Mouse (Mus musculus) embryonic facial prominence, embryonic 11.5 days (tissue): ENCODE measurements around the gene Tfrc. TPM values are rescaled to one million over a fixed set of nuclear protein-coding genes. Genes with fewer than 3 reads are reported as not detected.

Experiments
- ATAC-seq: fragments of 200-750 bp; cut with Nextera tagmentation; replicated peaks from 2 replicates; pipeline ENCODE4 v1.8.0; 2017; ENCODE audit warnings: low read depth; ENCODE audit not compliant: insufficient number of reproducible peaks, low FRiP score, low TSS enrichment
- DNase-seq: peaks from one replicate; pipeline ENCODE4 v3.0.0-alpha.2; 2015; ENCODE audit warnings: low spot score
- H3K27ac ChIP-seq: fragments of 300-500 bp; sonication (generic); replicated peaks from 2 replicates; pipeline ENCODE4 v1.5.1; 2014; ENCODE audit warnings: mild to moderate bottlenecking, low read depth, low read length, control low read depth
- H3K27me3 ChIP-seq: fragments of 300-500 bp; sonication (generic); 2 replicates; pipeline ENCODE4 v1.6.1; 2014; ENCODE audit warnings: mild to moderate bottlenecking, low read length, moderate library complexity, mixed read lengths; ENCODE audit not compliant: control insufficient read depth, insufficient read depth
- H3K36me3 ChIP-seq: fragments of 300-500 bp; sonication (generic); replicated peaks from 2 replicates; pipeline ENCODE4 v1.6.1; 2014; ENCODE audit warnings: low read depth, mild to moderate bottlenecking, low read length, moderate library complexity, mixed read lengths; ENCODE audit not compliant: control insufficient read depth, insufficient read depth
- H3K4me1 ChIP-seq: fragments of 300-500 bp; sonication (generic); 2 replicates; pipeline ENCODE4 v1.6.1; 2014; ENCODE audit warnings: low read length, mixed read lengths; ENCODE audit not compliant: control insufficient read depth, insufficient read depth
- H3K4me2 ChIP-seq: fragments of 300-500 bp; sonication (generic); 2 replicates; pipeline ENCODE4 v1.6.1; 2014; ENCODE audit warnings: low read depth, mild to moderate bottlenecking, control low read depth, low read length, moderate library complexity
- H3K4me3 ChIP-seq: fragments of 300-500 bp; sonication (generic); 2 replicates; pipeline ENCODE4 v1.5.1; 2014; ENCODE audit warnings: low read depth, low read length, control low read depth
- H3K9ac ChIP-seq: fragments of 300-500 bp; sonication (generic); replicated peaks from 2 replicates; pipeline ENCODE4 v1.6.1; 2014; ENCODE audit warnings: mild to moderate bottlenecking, control low read depth, low read length
- H3K9me3 ChIP-seq: fragments of 300-500 bp; sonication (generic); replicated peaks from 2 replicates; pipeline ENCODE4 v1.6.1; 2016; ENCODE audit warnings: mild to moderate bottlenecking, low read length, inconsistent platforms, mixed read lengths; ENCODE audit not compliant: control insufficient read depth
- WGBS: fragments of 180-500 bp; shearing (Covaris S2); extraction: QIAGEN DNeasy Blood & Tissue Kit; methylation state at CpG from one replicate; pipeline ENCODE4 v1.1.7; 2014; 5-methylcytosine and 5-hydroxymethylcytosine counted together
- polyA plus RNA-seq: library from polyadenylated mRNA; unstranded; fragments of >200 nt; fragmentation: Nextera tagmentation; extraction: Ambion mirVana; gene quantifications from 2 replicates; pipeline ENCODE4 v1.2.1, GENCODE M21; 2014

Gene Tfrc
- polyA plus RNA-seq, 1 experiment from 2014 or later = 63.2 TPM

- Histone ChIP-seq H3K4me1 (peaks cover 15% of the 10 kb centered on the region), H3K9ac (peak overlapping the region; percentile 34), H3K27me3 (no peaks in the 10 kb centered on the region), H3K4me2 (no peak overlapping the region), H3K4me3 (no peak overlapping the region), H3K36me3 (no peaks in the 10 kb centered on the region; the same call in 1 of the 2 replicates), H3K27ac (no peak overlapping the region), H3K9me3 (no peaks in the 10 kb centered on the region)
- no peak for ATAC-seq
- DNase-seq = no peak
- 26% methylated on average over 10 of the region's 10 CpGs for WGBS
These were observed 52.0 kb downstream of the Tfrc start for GRCm38 (mm10) chr16:32660557-32661321.

- Histone ChIP-seq H3K9ac (peak overlapping the region; percentile 34), H3K36me3 (no peaks in the 10 kb centered on the region; the same call in 1 of the 2 replicates), H3K4me2 (no peak overlapping the region), H3K9me3 (no peaks in the 10 kb centered on the region), H3K27ac (0 out of 2 replicates have a peak overlapping the region, but pooled peaks have one; percentile 41), H3K4me3 (no peak overlapping the region), H3K4me1 (peaks cover 15% of the 10 kb centered on the region), H3K27me3 (no peaks in the 10 kb centered on the region)
- 53% methylated on average over 9 of the region's 10 CpGs for WGBS
- DNase-seq = no peak
- ATAC-seq = 0 out of 2 replicates have a peak, but pooled peaks have one; percentile 26
These were observed 52.8 kb downstream of the Tfrc start for GRCm38 (mm10) chr16:32661493-32661921.

- no peak overlapping the region for H3K4me3 ChIP-seq
- peaks cover 15% of the 10 kb centered on the region for H3K4me1 ChIP-seq
- H3K9ac ChIP-seq = no peak overlapping the region; the same call in 1 of the 2 replicates
- H3K9me3 ChIP-seq = no peaks in the 10 kb centered on the region
- no peak overlapping the region for H3K4me2 ChIP-seq
- 89% methylated on average over 7 of the region's 7 CpGs for WGBS
- H3K36me3 ChIP-seq = no peaks in the 10 kb centered on the region; the same call in 1 of the 2 replicates
- DNase-seq = no peak
- no peak for ATAC-seq
- H3K27me3 ChIP-seq = no peaks in the 10 kb centered on the region
- H3K27ac ChIP-seq = no peak overlapping the region
These were observed 53.7 kb downstream of the Tfrc start for GRCm38 (mm10) chr16:32662372-32662771.

- H3K27ac ChIP-seq = no peak overlapping the region
- H3K36me3 ChIP-seq = no peaks in the 10 kb centered on the region; the same call in 1 of the 2 replicates
- WGBS = 75% methylated on average over 9 of the region's 9 CpGs
These were observed 54.6 kb downstream of the Tfrc start for GRCm38 (mm10) chr16:32663231-32663858.

GRCm38 (mm10) chr16:32664211-32664610, 55.5 kb downstream of the Tfrc start:
- WGBS = 78% methylated on average over 2 of the region's 2 CpGs
- Histone ChIP-seq H3K27me3 (no peaks in the 10 kb centered on the region), H3K4me2 (no peak overlapping the region), H3K36me3 (no peaks in the 10 kb centered on the region; the same call in 1 of the 2 replicates), H3K4me1 (peaks cover 15% of the 10 kb centered on the region), H3K4me3 (no peak overlapping the region), H3K27ac (no peak overlapping the region), H3K9me3 (no peaks in the 10 kb centered on the region), H3K9ac (no peak overlapping the region)
- ATAC-seq (no peak), DNase-seq (no peak)

More at GRCm38 (mm10) chr16:32663231-32663858, 54.6 kb downstream of the Tfrc start:
- Histone ChIP-seq H3K4me2 (no peak overlapping the region), H3K27me3 (no peaks in the 10 kb centered on the region), H3K9me3 (no peaks in the 10 kb centered on the region), H3K4me3 (no peak overlapping the region), H3K4me1 (peaks cover 15% of the 10 kb centered on the region), H3K9ac (no peak overlapping the region)
- DNase-seq (no peak), ATAC-seq (no peak)

- no peak overlapping the region for H3K27ac ChIP-seq
These were observed 57.3 kb downstream of the Tfrc start for GRCm38 (mm10) chr16:32665851-32666665.

GRCm38 (mm10) chr16:32666671-32667551, 58.2 kb downstream of the Tfrc start:
- 75% methylated on average over 9 of the region's 9 CpGs for WGBS
- no peak overlapping the region for H3K4me2 ChIP-seq
- H3K9ac ChIP-seq = no peak overlapping the region
- no peak overlapping the region for H3K4me3 ChIP-seq
- H3K27me3 ChIP-seq = no peaks in the 10 kb centered on the region
- no peak overlapping the region for H3K27ac ChIP-seq
- peaks cover 3% of the 10 kb centered on the region; the same call in 1 of the 2 replicates for H3K4me1 ChIP-seq
- no peak for ATAC-seq
- H3K9me3 ChIP-seq = no peaks in the 10 kb centered on the region
- no peak for DNase-seq
- no peaks in the 10 kb centered on the region; the same call in 1 of the 2 replicates for H3K36me3 ChIP-seq

More at GRCm38 (mm10) chr16:32665851-32666665, 57.3 kb downstream of the Tfrc start:
- H3K9me3 ChIP-seq = no peaks in the 10 kb centered on the region
- H3K27me3 ChIP-seq = no peaks in the 10 kb centered on the region
- H3K4me3 ChIP-seq = no peak overlapping the region
- H3K9ac ChIP-seq = no peak overlapping the region
- H3K4me1 ChIP-seq = peaks cover 9% of the 10 kb centered on the region
- WGBS = 70% methylated on average over 11 of the region's 11 CpGs
- H3K4me2 ChIP-seq = no peak overlapping the region
- DNase-seq (peak; percentile 14), ATAC-seq (no peak)
- no peaks in the 10 kb centered on the region; the same call in 1 of the 2 replicates for H3K36me3 ChIP-seq
